Mouse (Mus musculus): ENCODE results near the gene Sbk1. TPM values are rescaled to one million over a fixed set of nuclear protein-coding genes. Genes with fewer than 3 reads are reported as not detected.
"Not testable (repeated sequence)": the region's sequence is repeated elsewhere in the genome, so short reads cannot be mapped to it uniquely, and the experiment has no call there.

Gene Sbk1
- polyA plus RNA-seq, 1 experiment = 227 TPM

DNA sequence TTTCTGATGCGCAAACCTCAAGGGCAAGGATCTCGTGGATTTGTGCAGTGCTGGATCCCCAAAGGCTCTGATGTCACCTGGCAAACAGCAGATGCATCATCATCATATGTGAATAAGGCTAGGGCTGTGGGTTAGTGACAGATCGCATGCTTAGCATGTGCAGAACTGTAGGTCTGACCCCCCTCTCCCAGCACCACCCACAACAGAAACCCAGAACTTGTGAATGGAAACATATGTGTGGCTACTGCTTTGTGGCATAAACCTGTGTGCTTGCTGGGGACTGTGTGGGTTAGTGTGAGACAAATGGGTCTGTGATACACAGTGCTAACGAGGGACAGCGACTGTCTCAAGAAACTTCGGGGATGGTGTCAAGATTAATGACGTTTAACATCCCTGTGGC lies 17.0 kb downstream of the Sbk1 start:
- Histone ChIP-seq H3K4me3 (replicated peaks; ENCODE audit: insufficient read depth, low read depth, low read length) (no peak overlapping the region), H3K4me1 (ENCODE audit: control insufficient read depth, insufficient read depth, low read length) (peaks cover 63% of the 10 kb centered on the region), H3K27me3 (ENCODE audit: control insufficient read depth, insufficient read depth, low read length) (no peaks in the 10 kb centered on the region), H3K27ac (ENCODE audit: insufficient read depth, low read length) (no peak overlapping the region)
- TF ChIP-seq CTCF (IDR thresholded peaks at IDR 0.05; ENCODE audit: borderline replicate concordance, insufficient read depth, low read depth, low read length) (no peak), POLR2A (IDR thresholded peaks at IDR 0.05; ENCODE audit: borderline replicate concordance, insufficient read depth, low read length) (no peak)
- peak in 1 of 2 experiments; percentile 29 for DNase-seq
- WGBS = 59% methylated on average over 7 of the region's 7 CpGs

DNA sequence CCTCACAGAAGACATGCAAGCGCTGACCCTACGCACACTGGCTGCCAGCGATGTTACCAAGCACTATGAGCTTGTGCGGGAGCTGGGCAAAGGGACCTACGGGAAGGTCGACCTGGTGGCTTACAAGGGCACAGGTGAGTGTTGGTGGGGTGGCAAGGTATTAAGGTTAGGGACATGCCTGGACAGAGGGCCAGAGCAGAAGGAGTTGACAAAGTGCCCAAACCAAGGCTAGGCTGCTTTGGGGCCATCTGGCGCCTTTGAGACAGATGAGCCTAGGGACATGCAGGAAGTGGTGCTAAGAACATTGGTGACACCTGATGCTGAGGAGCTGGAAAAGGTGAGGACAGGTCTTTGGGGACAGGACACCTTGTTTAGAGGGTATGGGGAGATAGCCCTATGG lies 17.5 kb downstream of the Sbk1 start:
- WGBS = 43% methylated on average over 7 of the region's 7 CpGs
- TF ChIP-seq CTCF (IDR thresholded peaks at IDR 0.05; ENCODE audit: borderline replicate concordance, insufficient read depth, low read depth, low read length) = no peak
- TF ChIP-seq POLR2A (IDR thresholded peaks at IDR 0.05; ENCODE audit: borderline replicate concordance, insufficient read depth, low read length) = no peak
- H3K4me3 ChIP-seq (replicated peaks; ENCODE audit: insufficient read depth, low read depth, low read length) = no peak overlapping the region
- H3K4me1 ChIP-seq (ENCODE audit: control insufficient read depth, insufficient read depth, low read length) = peaks cover 58% of the 10 kb centered on the region
- H3K27me3 ChIP-seq (ENCODE audit: control insufficient read depth, insufficient read depth, low read length) = no peaks in the 10 kb centered on the region
- H3K27ac ChIP-seq (ENCODE audit: insufficient read depth, low read length) = no peak overlapping the region
- DNase-seq = peak; percentile 64 to 73

DNA sequence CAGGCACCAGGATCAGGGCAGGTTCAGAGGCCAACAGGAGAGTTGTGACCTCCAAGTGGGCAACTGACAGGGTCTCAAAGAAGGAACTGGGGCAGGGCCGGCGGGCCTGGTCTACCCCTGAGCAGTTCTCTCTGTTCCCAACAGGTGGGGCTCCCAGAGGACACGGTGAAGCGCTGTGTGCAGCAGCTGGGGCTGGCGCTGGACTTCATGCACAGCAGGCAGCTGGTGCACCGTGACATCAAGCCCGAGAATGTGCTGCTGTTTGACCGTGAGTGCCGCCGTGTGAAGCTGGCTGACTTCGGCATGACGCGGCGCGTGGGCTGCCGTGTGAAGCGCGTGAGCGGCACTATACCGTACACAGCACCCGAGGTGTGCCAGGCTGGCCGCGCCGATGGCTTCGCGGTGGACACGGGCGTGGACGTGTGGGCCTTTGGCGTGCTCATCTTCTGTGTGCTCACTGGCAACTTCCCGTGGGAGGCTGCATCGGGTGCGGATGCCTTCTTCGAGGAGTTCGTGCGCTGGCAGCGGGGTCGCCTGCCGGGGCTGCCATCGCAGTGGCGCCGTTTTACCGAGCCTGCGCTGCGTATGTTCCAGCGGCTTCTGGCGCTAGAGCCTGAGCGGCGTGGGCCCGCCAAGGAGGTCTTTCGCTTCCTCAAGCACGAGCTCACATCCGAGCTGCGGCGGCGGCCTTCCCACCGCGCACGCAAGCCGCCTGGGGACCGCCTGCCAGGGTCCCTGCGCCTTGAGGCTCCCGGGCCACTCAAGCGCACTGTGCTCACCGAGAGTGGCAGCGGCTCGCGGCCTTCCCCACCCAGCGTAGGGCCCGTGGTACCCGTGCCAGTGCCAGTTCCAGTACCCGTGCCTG lies 19.5 kb downstream of the Sbk1 start:
- TF ChIP-seq CTCF (IDR thresholded peaks at IDR 0.05; ENCODE audit: borderline replicate concordance, insufficient read depth, low read depth, low read length) (no peak), POLR2A (IDR thresholded peaks at IDR 0.05; ENCODE audit: borderline replicate concordance, insufficient read depth, low read length) (no peak)
- H3K4me1 ChIP-seq (ENCODE audit: control insufficient read depth, insufficient read depth, low read length) = peaks cover 38% of the 10 kb centered on the region
- H3K27ac ChIP-seq (ENCODE audit: insufficient read depth, low read length) = no peak overlapping the region
- peak in 1 of 2 experiments; percentile 27 for DNase-seq
- no peaks in the 10 kb centered on the region for H3K27me3 ChIP-seq (ENCODE audit: control insufficient read depth, insufficient read depth, low read length)
- WGBS = 89% methylated on average over 72 of the region's 72 CpGs
- no peak overlapping the region for H3K4me3 ChIP-seq (replicated peaks; ENCODE audit: insufficient read depth, low read depth, low read length)

DNA sequence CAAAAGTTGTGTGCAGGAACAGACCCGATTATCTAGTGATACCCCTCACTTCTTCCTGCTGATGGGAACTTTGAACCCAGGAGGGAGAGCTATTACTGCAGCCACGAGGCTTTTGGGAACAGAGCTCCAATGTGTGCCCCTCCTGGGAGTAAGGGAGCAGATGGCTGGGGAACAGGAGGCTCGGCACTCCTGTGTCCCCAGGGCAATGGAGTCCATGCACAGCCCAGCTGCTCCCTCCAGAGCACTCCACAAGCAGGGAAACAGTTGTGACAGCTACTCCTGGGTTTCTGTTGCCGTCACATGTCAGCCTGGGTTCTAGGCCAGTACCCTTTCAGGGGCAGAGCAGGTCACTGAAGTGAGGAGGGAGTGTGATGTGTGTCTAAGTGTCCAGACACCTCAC lies 20.7 kb downstream of the Sbk1 start:
- no peak for DNase-seq
- Histone ChIP-seq H3K4me1 (ENCODE audit: control insufficient read depth, insufficient read depth, low read length) (peaks cover 31% of the 10 kb centered on the region), H3K4me3 (replicated peaks; ENCODE audit: insufficient read depth, low read depth, low read length) (no peak overlapping the region), H3K27ac (ENCODE audit: insufficient read depth, low read length) (no peak overlapping the region), H3K27me3 (ENCODE audit: control insufficient read depth, insufficient read depth, low read length) (no peaks in the 10 kb centered on the region)
- 25% methylated on average over 4 of the region's 4 CpGs for WGBS
- TF ChIP-seq CTCF (IDR thresholded peaks at IDR 0.05; ENCODE audit: borderline replicate concordance, insufficient read depth, low read depth, low read length) (no peak), POLR2A (IDR thresholded peaks at IDR 0.05; ENCODE audit: borderline replicate concordance, insufficient read depth, low read length) (no peak)

DNA sequence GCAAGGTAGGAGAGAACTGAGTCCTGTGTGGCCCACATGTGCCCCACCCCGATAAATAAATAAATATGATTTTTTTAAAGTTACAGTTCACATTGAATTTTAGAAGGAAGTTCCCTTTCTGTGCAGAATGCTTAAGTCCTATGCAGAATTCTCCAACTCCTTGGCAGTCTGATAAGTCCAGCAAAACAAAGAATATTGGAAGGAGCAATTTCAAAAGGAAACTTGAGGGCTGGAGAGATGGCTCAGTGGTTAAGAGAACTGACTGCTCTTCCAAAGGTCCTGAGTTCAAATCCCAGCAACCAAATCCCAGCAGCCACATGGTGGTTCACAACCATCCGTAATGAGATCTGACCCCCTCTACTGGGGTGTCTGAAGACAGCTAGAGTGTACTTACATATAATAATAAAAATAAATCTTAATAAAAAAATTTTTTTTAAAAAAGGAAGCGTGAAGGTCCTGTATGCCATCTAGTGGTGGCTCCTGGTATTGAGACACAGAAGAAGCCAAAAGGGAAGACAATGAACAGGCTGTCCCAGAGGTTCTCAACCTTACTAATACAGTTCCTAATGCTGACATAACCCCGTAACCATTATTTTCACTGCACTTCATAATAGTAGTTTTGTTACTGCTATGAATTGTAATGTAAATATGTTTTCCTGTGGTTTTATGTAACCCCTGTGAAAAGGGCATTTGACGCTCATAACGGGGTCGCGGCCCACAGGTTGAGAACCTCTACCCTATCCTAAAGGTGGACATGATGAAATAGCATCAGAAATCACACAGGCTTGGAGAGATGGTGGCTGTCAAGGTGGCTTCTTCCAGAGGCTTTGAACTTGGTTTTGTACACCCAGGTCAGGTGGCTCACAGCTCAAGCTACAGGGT lies 25.4 kb downstream of the Sbk1 start:
- DNase-seq = peak in 1 of 2 experiments; percentile 44
- no peak overlapping the region for H3K4me3 ChIP-seq (replicated peaks; ENCODE audit: insufficient read depth, low read depth, low read length)
- 69% methylated on average over 8 of the region's 8 CpGs for WGBS
- H3K4me1 ChIP-seq (ENCODE audit: control insufficient read depth, insufficient read depth, low read length) = peaks cover 6% of the 10 kb centered on the region
- no peak overlapping the region for H3K27ac ChIP-seq (ENCODE audit: insufficient read depth, low read length)
- TF ChIP-seq POLR2A (IDR thresholded peaks at IDR 0.05; ENCODE audit: borderline replicate concordance, insufficient read depth, low read length) = no peak
- TF ChIP-seq CTCF (IDR thresholded peaks at IDR 0.05; ENCODE audit: borderline replicate concordance, insufficient read depth, low read depth, low read length) = peak; percentile 36; the same call in 1 of the 2 replicates
- no peaks in the 10 kb centered on the region for H3K27me3 ChIP-seq (ENCODE audit: control insufficient read depth, insufficient read depth, low read length)

DNA sequence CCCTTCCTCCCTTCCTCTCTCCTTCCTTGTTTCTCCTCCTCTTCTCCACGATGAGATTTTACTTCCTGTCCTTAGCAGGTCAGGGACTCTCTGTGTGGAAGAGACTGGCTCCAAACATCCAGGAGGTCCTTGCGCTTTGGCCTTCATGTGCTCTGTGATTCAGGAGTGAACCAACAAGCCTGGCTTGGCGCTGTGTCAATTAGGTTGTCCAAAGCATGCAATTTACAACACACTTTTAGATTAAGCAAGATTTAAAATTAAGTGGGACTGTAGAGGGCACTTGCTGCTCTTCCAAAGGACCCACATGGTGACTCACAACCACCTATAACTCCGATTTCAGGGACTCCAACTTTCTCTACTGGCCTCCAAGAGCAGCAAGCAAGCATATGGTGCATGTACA lies 26.4 kb downstream of the Sbk1 start:
- TF ChIP-seq POLR2A (IDR thresholded peaks at IDR 0.05; ENCODE audit: borderline replicate concordance, insufficient read depth, low read length) (no peak), CTCF (IDR thresholded peaks at IDR 0.05; ENCODE audit: borderline replicate concordance, insufficient read depth, low read depth, low read length) (no peak)
- Histone ChIP-seq H3K4me3 (replicated peaks; ENCODE audit: insufficient read depth, low read depth, low read length) (no peak overlapping the region), H3K27ac (ENCODE audit: insufficient read depth, low read length) (no peak overlapping the region), H3K27me3 (ENCODE audit: control insufficient read depth, insufficient read depth, low read length) (no peaks in the 10 kb centered on the region), H3K4me1 (ENCODE audit: control insufficient read depth, insufficient read depth, low read length) (no peaks in the 10 kb centered on the region)
- no peak for DNase-seq
- 70% methylated on average over 4 of the region's 4 CpGs for WGBS

DNA sequence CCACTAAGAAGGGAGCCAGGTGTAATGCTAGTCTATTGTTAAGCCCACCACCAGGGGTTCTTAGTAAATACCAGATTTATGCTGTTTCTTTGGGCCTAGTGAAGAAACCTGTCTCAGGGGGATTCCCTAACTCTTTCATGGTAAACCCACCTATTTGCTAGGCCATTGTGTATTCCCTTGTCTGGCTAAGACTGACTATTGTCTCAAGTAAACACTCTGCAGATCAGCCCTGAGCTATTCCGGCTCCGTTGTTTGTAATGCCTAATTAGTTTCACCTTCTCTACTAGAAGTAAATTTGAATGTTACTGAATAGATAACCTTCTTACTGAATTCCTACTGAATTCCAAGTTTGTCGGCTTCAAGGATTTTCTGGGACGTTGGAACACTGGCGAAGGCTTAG lies 29.4 kb downstream of the Sbk1 start:
- not testable (repeated sequence) for H3K27ac ChIP-seq (ENCODE audit: insufficient read depth, low read length); H3K27me3 ChIP-seq (ENCODE audit: control insufficient read depth, insufficient read depth, low read length); H3K4me1 ChIP-seq (ENCODE audit: control insufficient read depth, insufficient read depth, low read length); H3K4me3 ChIP-seq (replicated peaks; ENCODE audit: insufficient read depth, low read depth, low read length); DNase-seq
- WGBS = 87% methylated on average over 5 of the region's 5 CpGs

Measured in cerebellum, adult 2 months (tissue).